Mouse (Mus musculus) layer of hippocampus, adult 9-10 months (tissue): Measurements from ENCODE around the gene Smc5.

Experiments
- DNase-seq: peaks from one replicate; pipeline ENCODE4 v3.0.0; 2022; ENCODE audit warnings: low spot score

Gene Smc5

GRCm38 (mm10) chr19:23188986-23189385 lies 84.7 kb downstream of the Smc5 start:
- no peak for DNase-seq

DNA sequence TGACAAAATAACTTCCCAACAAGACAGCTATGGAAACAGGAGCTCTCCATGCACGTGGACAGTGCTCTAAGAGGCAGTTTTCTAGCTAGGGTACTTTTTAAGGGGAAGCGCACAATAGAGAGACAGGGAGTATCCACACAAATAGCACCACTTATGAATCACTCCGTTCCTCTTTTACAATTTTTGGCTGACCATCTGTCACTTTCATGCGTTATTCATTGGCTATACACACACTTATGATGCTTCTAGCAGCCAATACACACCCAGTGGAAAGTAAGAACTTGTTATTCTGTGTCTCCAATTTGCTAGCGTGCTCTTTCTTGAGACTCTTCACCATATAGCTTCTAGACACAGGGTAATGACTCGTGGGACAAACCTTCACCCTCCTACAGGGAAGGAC lies 86.0 kb downstream of the Smc5 start:
- DNase-seq, result no peak

- DNase-seq, result no peak
Measured at GRCm38 (mm10) chr19:23184068-23184467, 89.6 kb downstream of the Smc5 start.

DNA sequence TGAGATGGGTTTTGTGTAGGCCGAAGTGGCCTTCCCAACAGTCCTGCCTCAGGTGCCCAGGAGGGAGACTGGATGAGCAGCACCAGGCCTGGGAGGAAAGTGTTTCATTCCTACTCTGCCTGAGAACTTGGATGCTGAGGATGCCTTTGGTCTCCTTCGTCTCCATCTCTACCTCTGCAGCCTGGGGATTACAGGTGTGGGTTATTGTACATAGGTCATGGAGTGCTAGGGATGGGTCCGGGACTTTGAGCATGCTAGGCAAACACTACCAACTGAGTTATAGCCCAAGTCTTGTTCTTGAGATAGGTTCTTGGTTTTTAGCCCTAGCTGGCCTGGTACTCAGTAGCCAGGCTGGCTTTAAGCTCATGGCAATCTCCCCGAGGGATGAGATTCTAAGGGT lies 90.2 kb downstream of the Smc5 start:
- no peak for DNase-seq

GRCm38 (mm10) chr19:23178533-23178932 lies 95.2 kb downstream of the Smc5 start:
- DNase-seq, result no peak

DNA sequence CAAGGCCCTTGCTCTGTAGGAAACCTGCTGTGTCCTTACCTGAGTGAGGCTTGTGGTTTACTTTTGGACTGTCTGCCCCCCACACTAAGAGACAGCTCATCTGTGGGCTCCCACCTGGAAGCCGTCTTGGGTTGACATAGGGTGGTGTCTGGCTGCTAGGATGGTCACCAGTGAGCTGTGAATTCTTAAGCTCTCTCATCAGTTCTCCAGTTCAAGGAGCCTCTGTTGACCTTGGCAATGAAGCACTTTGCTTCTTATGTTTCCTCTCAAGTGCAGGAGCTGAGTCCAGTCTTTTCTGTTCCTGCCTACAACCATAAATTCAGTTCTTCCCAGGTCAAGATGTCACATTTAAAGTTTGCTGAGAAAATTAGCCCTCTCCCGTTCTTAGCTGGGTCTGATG lies 98.2 kb downstream of the Smc5 start:
- no peak for DNase-seq

DNA sequence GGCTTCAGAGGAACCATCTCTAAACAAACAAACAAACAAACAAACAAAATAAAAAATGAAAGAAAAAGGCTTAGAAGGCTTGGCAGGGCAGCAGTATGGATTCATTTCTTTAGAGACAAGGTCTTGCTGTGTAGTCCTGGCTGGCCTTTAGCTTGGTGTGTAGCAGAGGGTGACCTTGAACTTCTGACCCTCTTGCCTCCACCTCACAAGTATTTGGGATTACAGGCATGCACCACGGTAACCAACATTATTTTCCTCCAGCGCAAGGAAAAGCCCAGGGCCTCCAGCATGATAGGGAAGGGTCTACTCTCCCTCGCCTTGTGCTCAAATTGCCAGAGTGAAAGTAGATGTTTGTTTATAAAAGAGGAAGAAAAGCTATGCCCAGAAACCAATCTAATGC lies 98.6 kb downstream of the Smc5 start:
- no peak for DNase-seq

- DNase-seq, result no peak
Measured at GRCm38 (mm10) chr19:23171136-23171535, 102.6 kb downstream of the Smc5 start.

DNA sequence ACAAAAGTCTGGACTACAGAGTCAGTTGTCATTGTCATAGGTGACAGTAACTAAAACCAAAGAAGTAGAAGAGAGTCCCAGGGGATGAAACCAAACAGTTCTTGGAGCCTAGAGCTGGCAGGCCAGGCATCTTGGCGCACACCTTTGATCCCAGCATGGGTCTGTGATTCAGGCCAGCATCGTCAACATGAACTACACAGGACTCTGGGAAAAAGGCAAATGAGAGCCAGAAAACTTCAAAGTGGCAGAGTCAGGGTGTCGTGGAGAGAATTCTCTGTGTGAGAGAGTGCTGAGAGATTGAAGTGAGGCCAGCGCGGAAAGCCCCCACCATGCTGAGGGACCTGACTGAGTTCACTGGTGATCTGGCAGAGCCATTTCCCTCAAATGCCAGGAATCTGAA lies 103.2 kb downstream of the Smc5 start:
- no peak for DNase-seq

GRCm38 (mm10) chr19:23169659-23170050 lies 104.0 kb downstream of the Smc5 start:
- no peak for DNase-seq

GRCm38 (mm10) chr19:23168899-23169658 lies 104.6 kb downstream of the Smc5 start:
- no peak for DNase-seq

DNA sequence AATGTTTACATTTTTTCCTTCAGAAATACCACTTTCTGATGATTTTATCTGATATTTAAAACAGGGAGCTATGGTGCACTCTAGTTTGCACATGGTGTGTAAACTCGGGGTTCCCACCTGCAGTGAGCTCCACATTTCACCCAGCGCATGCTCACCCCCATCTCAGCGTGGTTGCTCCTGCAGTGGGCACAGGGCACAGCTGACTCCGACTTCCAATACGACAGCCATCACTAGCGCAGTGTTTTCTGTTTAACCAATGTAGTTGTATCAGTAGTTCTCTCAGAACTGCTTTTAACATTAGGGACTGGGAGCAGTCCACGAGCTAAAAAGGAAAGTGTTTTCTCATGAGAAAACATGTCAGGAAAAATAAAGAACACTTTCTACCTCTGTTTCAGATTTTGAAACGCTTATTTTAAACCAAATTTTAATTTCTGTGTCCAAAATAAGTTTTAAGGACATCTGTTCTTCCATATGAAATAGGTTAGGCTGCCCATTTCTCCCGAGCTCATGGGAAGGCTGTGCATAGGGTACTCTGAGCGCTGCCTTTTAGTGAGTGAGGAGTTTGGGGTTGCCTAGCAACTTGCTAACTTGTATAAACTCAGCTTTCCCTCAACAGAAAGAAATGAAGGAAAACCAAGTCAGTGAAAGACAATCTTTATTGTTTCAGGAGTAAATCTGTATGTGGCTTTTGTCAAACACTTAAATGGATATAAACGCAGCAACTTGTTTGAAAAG lies 107.0 kb downstream of the Smc5 start:
- no peak for DNase-seq

GRCm38 (mm10) chr19:23164651-23165240 lies 109.0 kb downstream of the Smc5 start:
- no peak for DNase-seq

GRCm38 (mm10) chr19:23163361-23163760 lies 110.3 kb downstream of the Smc5 start:
- no peak for DNase-seq

- DNase-seq, result no peak
Measured at GRCm38 (mm10) chr19:23162877-23163276, 110.8 kb downstream of the Smc5 start.

- no peak for DNase-seq
Measured at GRCm38 (mm10) chr19:23162387-23162809, 111.3 kb downstream of the Smc5 start.

DNA sequence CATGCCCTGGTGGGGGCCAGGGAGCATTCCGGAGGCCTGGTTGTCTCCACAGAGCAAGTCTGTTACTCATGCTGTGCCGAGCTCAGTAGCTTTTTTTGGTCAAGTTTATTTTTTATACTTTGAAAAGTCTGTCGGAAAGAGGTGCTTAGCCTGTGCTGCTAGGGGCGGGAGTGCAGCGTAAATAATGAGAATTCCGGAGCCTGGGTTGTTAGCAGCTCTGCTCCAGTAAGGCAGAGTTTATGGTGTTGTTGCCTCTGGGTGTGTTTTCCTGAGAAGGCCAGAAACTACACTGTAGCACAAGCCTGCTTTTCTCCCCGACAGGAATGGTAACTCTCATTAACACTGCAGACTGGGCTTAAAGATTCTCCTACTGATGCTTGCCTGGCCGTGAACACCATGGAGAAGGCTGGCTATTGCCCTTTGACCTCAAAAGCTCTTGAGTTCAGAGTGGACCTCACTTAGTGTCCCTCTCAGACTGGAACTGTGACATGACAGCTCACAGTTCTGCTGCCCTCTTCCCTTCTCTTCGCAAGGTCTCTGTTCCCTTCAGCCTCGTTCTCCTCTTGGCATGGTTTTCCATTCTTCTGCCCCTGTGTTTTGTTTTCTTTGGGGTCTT lies 113.8 kb downstream of the Smc5 start:
- no peak for DNase-seq
